Mouse (Mus musculus): Measurements from ENCODE around the gene Fam83f.

- no peak for TF ChIP-seq EP300 (IDR thresholded peaks at IDR 0.05; ENCODE audit: low read depth)
- TF ChIP-seq CTCF (IDR thresholded peaks at IDR 0.05; ENCODE audit: low read depth) = no peak
Measured at GRCm38 (mm10) chr15:80739972-80740371, 68.3 kb downstream of the Fam83f start.
